Mouse (Mus musculus) cerebellum, adult 11-12 months (tissue): ENCODE data around the gene Lhfpl4.

Source experiments
- DNase-seq: peaks from one replicate; pipeline ENCODE4 v3.0.0; 2022

The Lhfpl4 gene

DNA sequence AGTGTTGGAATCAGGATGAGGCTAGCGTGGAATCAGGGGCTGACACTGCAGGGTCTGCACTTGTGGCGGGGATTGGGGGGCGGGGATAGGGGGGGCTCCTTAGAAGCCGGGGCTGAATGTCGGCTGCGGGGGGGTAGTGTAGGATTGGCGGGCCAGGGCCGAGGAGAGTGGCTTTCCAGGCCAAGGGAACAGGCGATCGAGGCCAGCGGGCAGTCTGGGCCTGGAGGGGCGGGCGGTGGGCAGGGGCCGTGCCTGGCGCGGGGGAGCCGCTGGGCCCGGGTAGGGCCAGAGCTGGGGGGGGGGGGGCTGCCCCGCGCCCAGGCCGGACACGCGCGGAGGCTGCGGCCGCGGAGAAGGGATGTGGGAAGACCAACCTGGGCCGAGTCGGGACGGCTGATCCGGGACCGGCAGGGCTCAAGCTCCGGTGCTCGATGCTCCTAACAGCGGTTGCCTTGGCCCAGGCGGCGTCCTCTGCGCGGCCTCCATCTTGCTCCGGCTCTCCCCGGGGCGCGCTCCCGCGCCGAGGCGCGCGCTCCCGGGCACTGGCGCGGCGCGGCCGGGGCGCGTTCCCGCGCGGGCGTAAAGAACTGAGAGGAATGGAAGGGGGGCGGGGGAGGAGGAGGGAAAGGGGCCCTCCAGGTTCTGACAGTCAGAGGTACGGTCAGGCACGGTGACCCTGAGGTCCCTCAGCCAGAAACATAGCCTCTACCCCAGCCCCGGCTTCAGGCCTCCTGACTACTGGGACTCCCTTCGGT lies at the start of gene Lhfpl4:
Lhfpl4 (minus strand) TSS at position 544 of the 755 bp plus-strand sequence.
- peak; percentile 78 for DNase-seq

DNA sequence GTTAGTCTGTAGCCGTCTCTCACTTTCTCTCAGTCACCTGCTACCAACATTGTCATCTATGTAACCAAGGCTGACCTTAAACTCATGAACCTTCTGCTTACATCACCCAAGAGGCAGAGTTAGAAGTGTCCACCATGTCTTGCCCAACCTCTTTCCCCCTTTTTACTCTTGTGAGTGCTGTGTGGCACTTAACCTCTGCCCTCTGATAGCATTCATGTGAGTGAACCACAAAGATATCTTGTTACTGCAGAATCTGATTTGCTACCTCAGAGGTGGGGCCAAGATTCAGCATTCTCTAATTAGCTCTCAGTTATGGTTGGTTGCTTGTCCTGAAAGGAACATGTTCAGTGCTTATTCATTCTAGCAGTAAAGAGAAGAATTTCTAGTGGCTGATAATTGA lies 47.6 kb upstream of the Lhfpl4 start:
- no peak for DNase-seq

DNA sequence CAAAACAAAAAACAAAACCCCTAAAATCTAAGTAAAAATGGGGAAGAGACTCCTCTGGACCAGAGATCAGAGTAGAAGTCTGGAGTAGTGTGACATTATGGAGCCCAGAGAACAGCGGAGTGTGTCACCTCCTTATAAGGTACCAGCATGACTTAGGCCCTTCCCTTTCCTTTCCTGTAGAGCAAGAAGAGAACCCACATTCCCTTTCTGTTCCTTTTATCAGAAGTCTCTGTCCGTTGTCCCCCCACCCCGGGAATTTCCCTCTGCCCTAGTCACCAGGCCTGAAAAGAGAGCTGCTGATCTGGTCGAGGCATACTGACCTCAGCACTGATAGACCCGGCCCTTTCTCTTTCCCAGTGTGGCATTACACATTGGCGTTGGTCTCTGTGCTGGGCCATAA lies 43.3 kb upstream of the Lhfpl4 start:
- peak; percentile 9 for DNase-seq

DNA sequence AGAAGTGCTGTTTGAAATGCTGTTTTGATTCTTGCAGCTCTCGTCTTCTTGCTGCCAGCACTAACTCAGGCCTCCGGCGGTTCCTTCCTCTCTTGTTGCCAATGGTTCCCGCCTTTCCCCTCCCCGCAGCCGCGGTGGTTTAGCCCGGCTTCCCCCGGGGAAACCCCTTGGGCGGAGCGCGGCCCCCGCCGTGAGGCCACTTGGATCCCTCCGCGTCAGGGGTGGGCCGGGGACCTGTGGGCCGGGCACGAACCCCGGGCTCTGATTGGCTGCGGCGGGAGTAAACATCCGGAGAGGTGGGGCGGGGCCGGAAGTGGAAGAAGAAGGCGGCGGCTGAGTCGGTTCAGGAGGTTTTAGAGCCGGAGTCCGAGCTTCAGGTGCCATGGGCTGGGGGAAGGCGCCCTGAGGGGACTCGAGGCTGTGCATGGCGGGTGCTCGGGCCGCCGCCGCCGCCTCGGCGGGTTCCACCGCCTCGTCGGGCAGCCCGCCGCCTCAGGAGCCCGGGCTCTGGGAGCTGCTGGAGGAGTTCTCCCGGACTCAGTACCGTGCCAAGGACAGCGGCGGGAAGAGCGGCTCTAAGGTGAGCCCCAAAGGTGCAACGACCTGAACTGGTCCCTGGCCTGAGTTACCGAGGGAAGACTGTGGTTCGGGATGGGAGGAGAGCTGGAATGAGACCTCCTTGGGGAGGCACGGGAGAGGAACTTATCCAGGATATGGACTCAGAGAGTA lies 42.5 kb upstream of the Lhfpl4 start, which contains the start of gene Mtmr14:
Mtmr14 (plus strand) TSS at position 302 of the 729 bp plus-strand sequence.
- peak; percentile 98 for DNase-seq

DNA sequence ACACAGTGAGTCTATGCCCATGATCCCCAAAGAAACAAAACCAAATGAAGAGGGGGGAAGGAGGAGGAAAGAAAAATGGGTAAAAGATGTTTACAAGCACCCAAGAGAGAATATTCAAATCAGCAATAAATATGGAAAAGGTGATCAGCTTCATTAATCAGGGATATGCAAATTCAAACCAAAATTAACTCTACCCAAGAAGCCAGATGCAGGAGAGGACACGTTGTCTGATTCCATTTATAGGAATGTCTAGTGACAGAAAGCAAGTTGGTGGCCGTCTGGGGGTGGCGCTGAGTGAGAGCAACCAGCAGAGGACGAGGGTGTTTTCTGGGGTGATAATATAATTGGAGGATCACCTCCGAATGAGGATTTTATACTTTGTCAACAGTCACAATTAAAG lies 40.0 kb upstream of the Lhfpl4 start:
- no peak for DNase-seq

DNA sequence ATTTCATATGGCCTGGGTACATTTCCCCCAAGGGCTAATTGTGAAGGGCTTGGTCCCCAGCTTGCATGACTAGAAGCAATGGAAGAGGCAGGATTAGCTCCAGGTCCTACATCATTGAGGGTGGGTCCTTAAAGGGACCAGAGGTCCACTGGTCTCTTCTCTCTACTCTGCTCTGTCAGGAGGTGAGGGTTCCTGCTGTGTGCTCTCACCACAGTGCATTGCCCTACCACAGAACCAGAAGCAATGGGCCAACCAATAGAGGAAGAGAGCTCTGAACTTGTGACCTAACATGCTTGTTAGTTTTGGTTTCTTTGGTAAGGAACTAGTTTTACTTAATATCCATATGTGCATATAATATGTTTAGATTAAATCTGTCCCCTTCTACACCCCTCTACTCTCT lies 31.5 kb upstream of the Lhfpl4 start:
- DNase-seq: no peak

DNA sequence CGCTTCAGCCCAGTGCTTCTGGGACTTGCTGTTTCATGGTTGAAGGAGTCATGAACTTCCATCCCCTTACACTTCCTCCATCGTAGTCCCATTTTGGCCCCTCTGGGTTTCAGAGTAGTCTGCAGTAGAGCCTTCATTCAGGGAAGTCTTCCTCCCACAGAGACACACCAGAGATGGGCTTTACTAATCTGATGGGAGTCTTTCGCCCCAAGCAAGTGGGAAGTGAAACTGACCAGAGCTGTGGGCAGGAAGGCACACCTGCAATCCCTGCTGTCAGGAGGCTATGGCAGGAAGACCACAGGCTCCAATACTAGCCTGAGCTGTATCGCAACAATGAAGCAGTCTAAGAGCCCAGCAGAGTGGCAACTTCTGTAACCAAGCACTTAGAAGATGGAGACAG lies 30.6 kb upstream of the Lhfpl4 start:
- DNase-seq: no peak

DNA sequence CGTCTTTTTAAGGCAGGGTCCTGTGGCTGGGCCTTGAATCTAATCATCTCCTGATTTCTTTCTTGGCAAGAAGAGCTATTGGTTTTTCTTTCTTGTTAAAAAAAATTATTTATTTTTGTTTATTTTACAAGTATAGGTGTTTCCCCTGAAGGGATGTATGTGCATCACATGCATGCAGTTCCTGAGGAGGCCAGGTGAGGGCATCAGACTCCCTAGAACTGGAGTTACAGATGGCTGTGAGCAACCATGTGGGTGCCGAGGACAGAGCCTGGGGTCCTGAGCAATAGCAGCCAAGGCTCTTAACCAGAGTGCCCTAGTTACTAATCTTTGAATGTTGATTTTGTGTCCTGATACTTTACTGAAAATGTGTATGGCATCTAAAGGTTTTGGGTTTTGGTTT lies 21.1 kb upstream of the Lhfpl4 start:
- DNase-seq: no peak

DNA sequence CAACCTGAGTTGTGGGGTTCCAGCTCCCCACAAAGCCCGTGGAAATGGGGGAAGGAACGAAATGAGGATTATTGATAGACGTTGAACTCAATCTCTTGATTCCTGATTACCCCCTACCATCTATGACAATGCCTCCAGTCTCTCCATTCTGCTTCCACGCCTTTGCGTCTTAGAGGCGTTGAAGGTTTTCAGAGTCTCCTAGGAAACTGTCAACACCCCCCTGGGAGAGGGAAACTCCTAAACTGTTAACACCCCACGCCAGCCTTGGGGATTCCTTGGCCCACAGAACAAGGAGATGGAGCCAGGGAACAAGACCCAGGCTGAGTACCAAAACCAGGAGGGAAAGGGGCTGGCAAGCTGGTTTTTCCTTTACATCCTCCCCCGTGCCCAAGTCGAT lies 410 bp upstream of the Lhfpl4 start:
- DNase-seq: peak; percentile 39

DNA sequence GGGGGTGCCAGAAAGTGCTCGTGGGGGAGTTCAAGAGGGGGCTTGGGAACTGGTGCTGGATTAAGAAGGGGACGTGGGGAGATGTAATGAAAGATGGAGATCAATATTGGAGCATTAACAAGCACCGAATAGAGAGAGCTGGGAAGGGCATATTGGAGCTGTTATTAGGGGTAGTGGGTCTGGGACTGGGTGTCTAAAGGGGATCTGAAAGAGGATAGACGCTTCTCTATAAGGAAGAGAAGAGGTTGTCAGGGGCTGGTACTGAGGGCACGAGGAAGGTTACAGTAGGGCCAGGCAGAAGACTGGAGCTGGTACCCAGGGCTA lies 705 bp downstream of the Lhfpl4 start:
- DNase-seq: no peak

DNA sequence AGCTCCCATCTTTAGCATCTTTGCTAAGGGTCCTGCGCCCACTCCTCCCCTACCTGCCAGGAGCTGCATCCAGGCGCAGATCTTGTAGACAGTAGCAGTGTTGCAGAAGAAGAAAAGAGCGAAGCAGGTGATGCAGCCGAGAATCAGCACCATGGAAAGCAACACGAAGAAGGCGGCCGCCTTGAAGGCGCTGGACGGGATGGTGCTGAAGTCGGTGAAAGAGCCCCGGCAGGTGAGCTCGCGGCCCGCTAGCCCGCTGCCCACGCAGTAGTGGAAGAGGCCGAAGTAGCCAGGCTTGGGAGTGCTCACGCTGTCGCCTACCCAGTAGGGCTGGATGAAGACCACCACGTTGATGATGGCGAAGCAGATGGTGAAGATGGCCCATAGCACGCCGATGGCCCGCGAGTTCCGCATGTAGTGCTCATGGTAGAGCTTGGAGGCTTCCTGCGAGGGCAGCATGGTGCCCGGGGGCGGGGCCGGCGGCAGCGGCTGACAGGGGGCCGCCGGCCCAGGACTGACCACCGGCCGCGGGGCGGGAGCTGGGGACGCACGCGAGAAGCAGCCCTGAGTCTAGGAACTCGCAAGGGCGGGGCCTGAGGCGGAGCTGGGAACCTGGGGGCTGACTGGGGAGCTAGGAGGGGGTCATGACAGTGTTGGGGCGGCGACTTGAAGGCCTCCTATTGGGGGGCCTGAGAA lies 1.3 kb downstream of the Lhfpl4 start:
- DNase-seq: peak; percentile 49

DNA sequence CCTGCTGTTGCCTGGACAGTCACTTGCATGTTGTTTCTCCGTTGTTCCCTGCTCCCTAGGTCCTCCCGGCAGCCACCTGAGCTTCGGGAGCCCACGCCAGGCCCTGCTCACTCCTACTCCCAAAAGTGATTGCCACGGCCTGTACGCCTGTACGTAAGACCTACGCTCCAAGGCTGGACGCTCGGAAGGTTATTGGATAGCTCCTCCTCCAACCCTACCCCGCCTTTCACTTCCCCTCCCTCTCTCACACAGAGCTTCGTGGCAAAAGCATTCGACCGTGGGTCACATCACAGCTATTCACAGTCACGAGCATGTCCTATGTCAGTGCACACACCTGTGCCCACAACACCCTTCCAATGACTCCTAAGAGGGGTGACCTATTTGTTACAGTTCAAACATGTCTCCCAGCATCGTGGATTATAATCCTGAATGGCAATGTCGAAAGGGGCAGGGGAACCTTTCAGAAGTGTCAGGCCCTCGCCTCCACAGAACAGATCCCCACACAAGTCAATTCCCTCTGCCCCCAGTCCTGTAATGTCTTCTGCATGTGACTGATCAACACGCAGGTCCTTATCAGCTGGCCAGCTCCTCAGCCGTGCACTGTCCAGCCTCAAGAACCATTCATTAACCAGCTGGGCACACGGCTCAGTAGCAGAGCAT lies 10.2 kb downstream of the Lhfpl4 start:
- DNase-seq: no peak

DNA sequence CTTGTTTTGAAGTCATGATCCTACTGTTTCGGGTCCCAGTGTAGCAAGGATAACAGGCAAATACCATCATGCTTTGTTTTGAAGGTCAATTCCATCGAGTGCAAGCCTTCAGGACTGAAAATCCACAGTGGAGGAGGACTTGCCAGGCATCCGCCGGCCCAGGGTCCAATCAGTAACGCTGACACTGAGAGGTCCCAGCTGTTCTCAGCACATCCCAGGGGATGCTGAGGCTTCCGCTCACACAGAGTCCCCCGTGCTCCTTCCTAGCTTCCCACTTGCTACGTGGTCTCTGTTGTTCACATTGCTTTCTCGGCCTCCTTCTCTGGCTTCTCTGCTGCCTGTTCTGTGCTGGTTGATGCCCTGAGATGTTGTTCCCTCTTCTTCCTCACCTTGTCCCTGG lies 11.0 kb downstream of the Lhfpl4 start:
- no peak for DNase-seq

DNA sequence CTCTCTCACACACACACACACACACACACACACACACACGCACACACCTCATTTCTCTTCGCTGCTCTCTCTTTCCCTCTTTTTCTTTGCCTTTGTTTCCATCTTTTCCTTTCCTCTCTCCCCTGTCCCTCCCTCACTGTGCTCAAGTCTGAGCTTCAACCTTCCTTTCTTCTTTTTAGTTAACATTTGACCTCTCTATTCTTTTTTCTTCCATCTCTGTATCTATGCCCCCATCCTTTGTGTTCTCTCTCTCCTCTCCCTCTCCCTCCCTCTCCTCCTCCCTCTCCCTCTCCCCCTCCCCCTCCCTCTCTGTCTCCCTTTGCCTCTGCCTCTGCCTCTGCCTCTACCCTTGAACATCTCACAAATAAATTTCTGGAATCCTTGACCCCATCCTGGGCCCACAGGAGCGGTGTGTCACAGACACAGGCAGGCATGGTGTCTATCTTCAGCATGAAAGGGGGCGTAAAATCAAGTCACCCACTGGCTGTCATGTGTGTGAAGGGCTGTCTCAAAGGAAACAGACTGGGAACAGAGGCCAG lies 15.9 kb downstream of the Lhfpl4 start:
- DNase-seq: no peak

DNA sequence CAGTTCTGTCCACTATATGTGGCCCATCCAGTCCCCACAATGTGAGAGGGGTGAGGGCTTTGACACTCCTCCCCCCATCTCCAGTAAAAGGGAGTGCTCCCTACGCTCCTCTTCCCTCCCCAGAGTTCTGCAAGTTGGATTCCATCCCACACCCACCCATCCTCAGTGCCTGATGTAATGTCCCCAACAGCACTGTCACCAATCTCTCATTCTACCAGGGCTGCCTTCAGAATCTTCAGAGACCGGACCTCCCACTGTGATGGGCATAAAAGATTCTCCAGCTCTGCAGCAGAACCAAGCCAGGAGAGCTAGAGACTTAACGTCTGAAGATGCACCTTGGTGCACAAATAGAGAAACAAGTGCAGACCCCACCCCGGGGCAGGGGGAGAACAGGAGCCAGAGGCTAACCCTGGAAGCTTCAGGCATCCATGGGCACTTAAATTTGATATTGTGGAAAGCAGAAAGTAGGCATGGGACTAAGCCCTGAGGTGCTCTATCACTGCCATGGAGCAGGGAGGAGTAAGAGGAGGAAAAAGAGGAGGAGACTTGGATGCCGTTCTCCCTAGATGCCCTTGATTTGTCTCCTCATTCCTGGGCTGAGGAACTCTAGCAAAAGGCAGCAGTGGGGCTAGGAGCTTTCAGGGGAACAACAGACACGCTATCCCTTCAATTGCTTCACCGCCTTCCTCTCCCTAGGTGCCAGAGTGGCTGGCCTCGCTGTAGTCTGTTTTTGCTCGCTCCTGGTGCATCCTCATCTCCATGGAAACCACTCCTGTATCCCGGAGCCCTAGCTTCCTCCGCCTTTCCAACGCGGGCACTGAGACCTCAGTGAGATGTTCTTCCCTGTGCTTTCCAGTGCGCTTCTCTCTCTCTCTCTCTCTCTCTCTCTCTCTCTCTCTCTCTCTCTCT lies 16.6 kb downstream of the Lhfpl4 start:
- no peak for DNase-seq

DNA sequence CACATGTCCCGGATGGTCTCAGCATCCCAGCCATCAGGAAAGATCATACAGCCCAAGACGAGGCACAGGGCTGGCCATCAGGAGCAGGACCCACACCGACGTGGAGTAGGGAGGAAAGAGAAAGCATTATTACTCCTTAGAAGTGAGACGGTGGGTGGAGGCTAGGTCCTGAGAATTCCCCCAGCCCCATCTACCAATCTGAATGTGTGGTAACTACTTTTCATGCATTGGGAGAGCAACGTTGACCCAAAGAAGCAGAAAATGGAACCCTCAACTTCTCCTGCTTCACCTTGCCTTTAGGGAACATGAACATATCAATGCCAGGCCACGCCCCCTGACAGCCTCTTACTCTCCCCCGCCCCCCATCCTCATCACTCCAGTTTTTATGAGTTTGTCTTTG lies 18.6 kb downstream of the Lhfpl4 start:
- DNase-seq: no peak

DNA sequence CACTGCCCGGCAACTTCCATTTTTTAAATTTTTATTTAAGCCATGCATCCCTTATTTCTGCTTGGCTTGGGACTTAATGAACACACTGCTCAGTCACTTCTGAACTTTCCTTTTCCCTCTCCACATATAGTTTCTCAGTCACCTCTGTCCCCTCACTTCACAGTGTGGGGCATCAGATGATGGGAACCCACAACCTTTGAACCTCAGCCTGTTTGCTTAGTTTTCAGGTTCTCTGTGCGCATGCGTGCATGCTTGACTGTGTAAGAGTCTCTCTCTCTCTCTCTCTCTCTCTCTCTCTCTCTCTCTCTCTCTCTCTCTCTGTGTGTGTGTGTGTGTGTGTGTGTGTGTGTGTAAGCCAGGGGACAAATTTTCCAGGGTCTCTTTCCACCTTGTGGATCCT lies 19.7 kb downstream of the Lhfpl4 start:
- no peak for DNase-seq

DNA sequence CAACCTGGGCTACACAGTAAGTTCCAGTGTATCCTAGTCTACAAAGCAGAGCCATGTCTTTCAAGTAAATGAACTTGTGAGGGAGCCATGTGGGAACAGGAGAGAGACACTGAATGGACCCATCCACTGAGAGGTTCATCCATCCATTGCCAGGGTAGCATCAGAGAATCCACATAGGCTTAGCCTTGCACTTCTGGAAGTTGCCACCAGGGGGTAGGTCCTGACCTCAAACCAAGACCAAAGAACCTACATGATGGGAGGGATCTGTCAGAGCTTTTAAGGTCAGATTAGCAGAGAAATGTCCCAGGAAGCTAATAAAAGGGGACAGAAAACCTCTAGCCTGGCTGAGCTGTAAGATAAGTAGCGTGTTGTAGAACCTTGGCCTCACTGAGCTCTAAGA lies 22.6 kb downstream of the Lhfpl4 start:
- peak; percentile 46 for DNase-seq

DNA sequence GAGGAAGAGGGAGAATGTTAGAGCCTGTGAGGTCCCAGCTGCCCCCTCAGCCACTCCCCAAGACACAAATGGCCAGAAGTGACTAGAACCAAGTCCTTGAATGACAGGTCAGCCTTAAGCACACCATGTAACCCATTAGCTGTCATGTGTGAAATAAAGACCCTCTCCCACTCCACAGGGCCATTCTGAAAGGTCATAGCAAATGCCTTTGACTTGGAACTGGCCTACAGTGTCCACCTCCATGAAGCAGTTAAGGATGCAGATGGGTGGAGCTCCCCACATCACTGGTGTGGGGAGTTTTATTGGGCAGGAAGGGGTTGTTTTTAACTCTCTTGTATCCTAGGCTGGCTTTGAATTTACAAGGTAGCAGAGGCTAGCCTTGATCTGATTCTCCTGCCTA lies 23.2 kb downstream of the Lhfpl4 start:
- no peak for DNase-seq

DNA sequence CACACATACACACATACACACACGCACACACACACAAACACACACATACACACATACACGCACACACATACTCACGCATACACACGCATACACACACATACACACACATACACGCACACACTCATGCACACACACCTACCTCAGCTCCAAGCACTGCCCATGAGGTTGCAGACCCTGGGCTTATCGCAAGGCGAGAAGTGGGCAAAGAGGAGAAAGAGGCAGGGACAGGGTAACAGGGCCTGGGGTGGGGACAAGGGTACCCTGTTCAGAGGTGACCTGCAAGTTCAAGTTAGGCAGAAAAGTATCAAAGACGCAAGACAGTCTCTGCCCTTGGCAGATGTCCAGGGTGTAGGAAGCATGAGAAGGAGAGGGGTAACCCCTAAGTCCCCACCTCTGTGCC lies 24.5 kb downstream of the Lhfpl4 start:
- DNase-seq: no peak

DNA sequence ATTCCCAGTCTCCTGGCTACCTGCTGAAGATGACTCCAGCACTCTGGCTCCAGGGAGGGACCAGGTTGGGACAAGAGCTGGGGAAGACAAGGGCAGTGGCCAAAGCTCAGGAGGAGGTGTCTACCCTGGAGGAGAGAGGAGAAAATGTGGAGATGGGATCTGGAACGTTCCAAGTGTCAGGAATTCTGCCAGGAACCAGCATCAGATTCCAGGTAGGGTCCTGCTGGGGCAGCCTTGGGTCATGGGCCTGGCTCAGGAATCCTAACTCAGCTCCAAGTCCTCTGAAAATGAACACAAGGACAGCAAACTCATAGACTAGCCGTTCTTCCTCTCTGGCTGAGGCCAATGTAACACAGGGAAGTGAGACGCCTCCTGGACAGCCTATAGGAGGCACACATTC lies 25.3 kb downstream of the Lhfpl4 start:
- no peak for DNase-seq

DNA sequence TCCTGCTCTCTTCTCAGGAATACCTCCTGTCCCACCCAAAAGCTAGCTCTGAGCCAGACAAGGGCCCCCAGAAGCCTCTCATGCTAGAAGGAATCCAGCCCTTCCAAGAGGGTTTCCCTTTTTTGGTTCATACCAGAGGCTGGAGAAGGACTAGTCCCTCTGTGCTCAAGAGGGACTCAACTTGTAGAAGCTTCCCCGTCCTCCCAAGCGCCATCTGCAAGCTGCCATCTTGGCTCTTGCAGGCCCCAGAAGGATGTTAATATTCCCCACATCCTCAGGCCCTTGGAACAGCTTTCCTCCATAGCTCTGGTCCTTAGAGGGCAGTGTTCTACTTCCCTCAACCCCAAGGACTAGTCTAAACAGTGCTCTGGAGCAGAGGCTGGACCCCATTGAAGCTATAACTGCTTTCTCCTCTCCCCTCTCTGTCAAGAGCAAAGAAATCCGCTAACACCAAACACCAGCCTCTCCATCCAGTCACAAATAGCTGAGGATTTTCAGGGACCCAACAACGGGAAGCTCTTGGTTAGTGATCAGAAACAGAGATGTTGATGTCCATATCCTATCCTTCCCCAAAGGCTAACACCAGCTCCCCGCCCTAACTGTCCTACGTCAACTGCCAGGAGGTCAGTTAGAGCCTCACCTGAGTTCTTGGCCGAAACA lies 26.7 kb downstream of the Lhfpl4 start:
- DNase-seq: no peak
